Mouse (Mus musculus): ENCODE data around the gene Tmem233. TPM values are rescaled to one million over a fixed set of nuclear protein-coding genes. Genes with fewer than 3 reads are reported as not detected.

Tmem233 gene
- polyA plus RNA-seq, 1 experiment: not detected

DNA sequence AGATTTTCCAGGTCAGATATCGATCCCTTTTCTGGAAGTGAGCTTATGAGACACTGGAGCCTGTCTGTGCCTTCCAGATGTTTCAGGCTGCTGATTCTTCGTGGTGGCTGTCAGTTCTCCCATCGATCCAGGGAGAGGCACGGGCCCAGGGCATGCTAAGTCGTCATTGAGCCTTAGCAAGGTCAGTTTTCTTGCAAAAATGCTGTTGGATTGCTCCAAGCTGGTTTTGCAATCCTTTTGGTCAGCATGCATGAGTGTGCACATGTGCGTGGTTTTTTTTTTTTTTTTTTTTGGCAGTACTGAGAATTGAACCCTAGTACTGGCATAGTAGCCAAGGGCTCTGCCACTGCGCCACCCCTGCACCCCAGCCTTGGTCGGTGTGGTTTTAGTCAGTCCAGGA lies 79.9 kb downstream of the Tmem233 start:
- H3K36me3 ChIP-seq (ENCODE audit: control insufficient read depth, insufficient read depth, low read length, poor library complexity, severe bottlenecking): no peaks in the 10 kb centered on the region
- H3K9ac ChIP-seq (ENCODE audit: low read depth, poor library complexity, severe bottlenecking): no peak overlapping the region
- H3K9me3 ChIP-seq (replicated peaks; ENCODE audit: control insufficient read depth, insufficient read depth, low read length, poor library complexity, severe bottlenecking): no peaks in the 10 kb centered on the region
- no peaks in the 10 kb centered on the region for H3K27me3 ChIP-seq (ENCODE audit: control insufficient read depth, insufficient read depth, low read length, poor library complexity, severe bottlenecking)
- no peaks in the 10 kb centered on the region for H3K4me1 ChIP-seq (ENCODE audit: control insufficient read depth, insufficient read depth, low read length)
- TF ChIP-seq CTCF (IDR thresholded peaks at IDR 0.05; ENCODE audit: low read depth, low read length): no peak
- TF ChIP-seq POLR2A (IDR thresholded peaks at IDR 0.05; ENCODE audit: insufficient read depth, low read length): no peak
- no peak for TF ChIP-seq EP300 (IDR thresholded peaks at IDR 0.05; ENCODE audit: insufficient read depth, low read depth, low read length)
- H3K4me3 ChIP-seq (ENCODE audit: low read depth, low read length): peak overlapping the region; percentile 19
- H3K27ac ChIP-seq (ENCODE audit: insufficient read depth, low read length): no peak overlapping the region

DNA sequence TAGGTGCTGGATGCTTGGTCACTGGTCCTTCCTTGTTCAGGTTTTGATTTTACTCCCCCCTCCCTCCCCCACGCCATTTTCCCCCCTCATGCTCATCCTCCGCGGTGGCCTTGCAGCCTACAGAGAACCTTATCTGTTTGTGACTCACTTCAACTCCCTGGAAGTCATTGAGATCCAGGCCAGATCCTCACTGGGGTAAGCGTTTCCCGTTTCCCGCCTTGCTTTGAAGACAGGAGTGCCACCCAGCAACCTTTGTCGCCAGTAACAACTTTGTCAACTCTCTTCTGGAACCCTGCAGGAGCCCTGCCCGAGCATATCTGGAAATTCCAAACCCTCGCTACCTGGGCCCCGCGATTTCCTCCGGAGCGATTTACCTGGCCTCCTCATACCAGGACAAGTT lies 85.7 kb downstream of the Tmem233 start:
- Histone ChIP-seq H3K4me3 (ENCODE audit: low read depth, low read length) (no peak overlapping the region), H3K9me3 (replicated peaks; ENCODE audit: control insufficient read depth, insufficient read depth, low read length, poor library complexity, severe bottlenecking) (no peaks in the 10 kb centered on the region), H3K4me1 (ENCODE audit: control insufficient read depth, insufficient read depth, low read length) (peaks cover 2% of the 10 kb centered on the region), H3K27ac (ENCODE audit: insufficient read depth, low read length) (no peak overlapping the region), H3K9ac (ENCODE audit: low read depth, poor library complexity, severe bottlenecking) (no peak overlapping the region), H3K27me3 (ENCODE audit: control insufficient read depth, insufficient read depth, low read length, poor library complexity, severe bottlenecking) (no peaks in the 10 kb centered on the region), H3K36me3 (ENCODE audit: control insufficient read depth, insufficient read depth, low read length, poor library complexity, severe bottlenecking) (peaks cover 5% of the 10 kb centered on the region)
- no peak for TF ChIP-seq EP300 (IDR thresholded peaks at IDR 0.05; ENCODE audit: insufficient read depth, low read depth, low read length)
- TF ChIP-seq POLR2A (IDR thresholded peaks at IDR 0.05; ENCODE audit: insufficient read depth, low read length): no peak
- no peak for TF ChIP-seq CTCF (IDR thresholded peaks at IDR 0.05; ENCODE audit: low read depth, low read length)

GRCm38 (mm10) chr5:115994101-115994500 lies 88.9 kb downstream of the Tmem233 start:
- Histone ChIP-seq H3K27ac (ENCODE audit: insufficient read depth, low read length) (no peak overlapping the region), H3K9ac (ENCODE audit: low read depth, poor library complexity, severe bottlenecking) (no peak overlapping the region), H3K4me1 (ENCODE audit: control insufficient read depth, insufficient read depth, low read length) (peaks cover 2% of the 10 kb centered on the region), H3K9me3 (replicated peaks; ENCODE audit: control insufficient read depth, insufficient read depth, low read length, poor library complexity, severe bottlenecking) (no peaks in the 10 kb centered on the region), H3K27me3 (ENCODE audit: control insufficient read depth, insufficient read depth, low read length, poor library complexity, severe bottlenecking) (no peaks in the 10 kb centered on the region), H3K36me3 (ENCODE audit: control insufficient read depth, insufficient read depth, low read length, poor library complexity, severe bottlenecking) (peaks cover 17% of the 10 kb centered on the region), H3K4me3 (ENCODE audit: low read depth, low read length) (no peak overlapping the region)
- TF ChIP-seq POLR2A (IDR thresholded peaks at IDR 0.05; ENCODE audit: insufficient read depth, low read length) (no peak), EP300 (IDR thresholded peaks at IDR 0.05; ENCODE audit: insufficient read depth, low read depth, low read length) (no peak), CTCF (IDR thresholded peaks at IDR 0.05; ENCODE audit: low read depth, low read length) (no peak)

GRCm38 (mm10) chr5:115991717-115992116 lies 91.3 kb downstream of the Tmem233 start:
- H3K27me3 ChIP-seq (ENCODE audit: control insufficient read depth, insufficient read depth, low read length, poor library complexity, severe bottlenecking): no peaks in the 10 kb centered on the region
- H3K27ac ChIP-seq (ENCODE audit: insufficient read depth, low read length): no peak overlapping the region
- H3K36me3 ChIP-seq (ENCODE audit: control insufficient read depth, insufficient read depth, low read length, poor library complexity, severe bottlenecking): peaks cover 23% of the 10 kb centered on the region
- H3K9me3 ChIP-seq (replicated peaks; ENCODE audit: control insufficient read depth, insufficient read depth, low read length, poor library complexity, severe bottlenecking): no peaks in the 10 kb centered on the region
- TF ChIP-seq EP300 (IDR thresholded peaks at IDR 0.05; ENCODE audit: insufficient read depth, low read depth, low read length) (no peak), CTCF (IDR thresholded peaks at IDR 0.05; ENCODE audit: low read depth, low read length) (no peak), POLR2A (IDR thresholded peaks at IDR 0.05; ENCODE audit: insufficient read depth, low read length) (no peak)
- H3K4me3 ChIP-seq (ENCODE audit: low read depth, low read length): no peak overlapping the region
- no peak overlapping the region for H3K9ac ChIP-seq (ENCODE audit: low read depth, poor library complexity, severe bottlenecking)
- no peaks in the 10 kb centered on the region for H3K4me1 ChIP-seq (ENCODE audit: control insufficient read depth, insufficient read depth, low read length)

Other genes with a start within 250 kb of the Tmem233 start
- gene Cit, start 238.0 kb downstream of the Tmem233 start, polyA plus RNA-seq (2011; ENCODE audit: insufficient read depth, insufficient read length, low read depth, missing spikeins): 59.5 and 67.1 TPM in 2 replicates
- gene Prkab1, start 58.7 kb downstream of the Tmem233 start, polyA plus RNA-seq (2011; ENCODE audit: insufficient read depth, insufficient read length, low read depth, missing spikeins): 27.7 and 32.8 TPM in 2 replicates
- 2.7 and 3.0 TPM in 2 replicates for gene Ccdc60, start 205.7 kb upstream of the Tmem233 start, polyA plus RNA-seq (2011; ENCODE audit: insufficient read depth, insufficient read length, low read depth, missing spikeins)

All from ES-Bruce4 (cell line).